Comparison of ENCODE assay signal across 16 mouse cellular contexts in genomic region chr8:90391483-90392074, GRCm38 (mm10). TPM values are rescaled to one million over a fixed set of nuclear protein-coding genes. Genes with fewer than 3 reads are reported as not detected.
DNase-seq lines count a peak whose midpoint lies in the region; TF ChIP-seq lines count a peak whose summit lies in the region.
"Had no signal": no experiment of that assay in that cellular context is flagged by ENCODE, and none has a peak within 500 bp of the region (broad histone marks: within the 10 kb centered on the region; RNA-seq: fewer than 3 reads in every experiment).

No protein-coding gene starts in this region.

- no peak for TF ChIP-seq CTCF in lung, adult 2 months (IDR thresholded peaks at IDR 0.05; ENCODE audit: insufficient read depth, low read length)
- TF ChIP-seq CTCF in liver, adult 2 months (IDR thresholded peaks at IDR 0.05; ENCODE audit: low read depth, low read length): no peak

- H3K4me1 ChIP-seq in lung, adult 2 months (ENCODE audit: control insufficient read depth, insufficient read depth, low read length): no peaks in the 10 kb centered on the region
- H3K4me1 ChIP-seq in liver, adult 2 months (ENCODE audit: control insufficient read depth, insufficient read depth, low read length): peaks cover 6% of the 10 kb centered on the region
- H3K4me1 ChIP-seq: limb, embryonic 12.5 days had no signal

- H3K27me3 ChIP-seq in liver, adult 2 months (ENCODE audit: control insufficient read depth, insufficient read depth, low read length): no peaks in the 10 kb centered on the region
- H3K27me3 ChIP-seq: limb, embryonic 12.5 days had no signal

- TF ChIP-seq POLR2A in lung, adult 2 months (IDR thresholded peaks at IDR 0.05; ENCODE audit: borderline replicate concordance, extremely low read depth, low read depth, low read length): no peak
- TF ChIP-seq POLR2A in liver, adult 2 months (IDR thresholded peaks at IDR 0.05; ENCODE audit: extremely low read depth, insufficient read depth, low read length): no peak

- no peak overlapping the region for H3K4me3 ChIP-seq in lung, adult 2 months (replicated peaks; ENCODE audit: extremely low read depth, low read depth, low read length)
- H3K4me3 ChIP-seq in liver, adult 2 months (ENCODE audit: insufficient read depth, low read depth, low read length): no peak overlapping the region
- H3K4me3 ChIP-seq: forebrain, embryonic 15.5 days; heart, adult 2 months; layer of hippocampus, adult 2 months; left cerebral cortex, adult 2 months; limb, embryonic 12.5 days had no signal

- intact Hi-C loops in heart, postnatal 10 days (cut with DNase I): no loop called here

- H3K36me3 ChIP-seq in liver, adult 2 months (ENCODE audit: control insufficient read depth, insufficient read depth, low read length): no peaks in the 10 kb centered on the region
- H3K36me3 ChIP-seq: forebrain, embryonic 15.5 days; limb, embryonic 12.5 days had no signal

- H3K79me2 ChIP-seq in liver, adult 2 months (ENCODE audit: control insufficient read depth, insufficient read depth, low read length): no peaks in the 10 kb centered on the region

- H3K27ac ChIP-seq in liver, adult 2 months (replicated peaks; ENCODE audit: insufficient read depth, low read depth, low read length): no peak overlapping the region
- H3K27ac ChIP-seq: forebrain, embryonic 15.5 days; heart, adult 2 months; layer of hippocampus, adult 2 months; left cerebral cortex, adult 2 months; limb, embryonic 12.5 days had no signal

- peak; percentile 11 for DNase-seq in lung, adult 2 months
- no peak for DNase-seq in lung, postnatal 4 days
- DNase-seq in liver, adult 2 months (ENCODE audit: extremely low read depth, low read depth, low spot score): peak; percentile 92
- DNase-seq in lung, postnatal 36 days: peak; percentile 35
- no peak for DNase-seq in left cerebral cortex, adult 8-10 months (ENCODE audit: low spot score in 2 of 2)
- DNase-seq in heart, postnatal 10 days: no peak
- no peak for DNase-seq in urinary bladder, adult 2 months (ENCODE audit: low spot score)
- DNase-seq: cerebellum, postnatal 14 days; heart, adult 2 months; kidney, adult 11 months; kidney, postnatal 10 days; midbrain, embryonic 14.5 days had no signal

- 53% methylated on average over 3 of the region's 3 CpGs for WGBS in lung, adult 2 months
- WGBS in liver, adult 2 months: 11% methylated on average over 3 of the region's 3 CpGs

- no peak overlapping the region for H3K9ac ChIP-seq in liver, adult 2 months (ENCODE audit: low read depth, low read length)
- H3K9ac ChIP-seq: forebrain, embryonic 15.5 days; limb, embryonic 12.5 days had no signal

RNA-seq across cellular contexts. Expression of gene Tox3, which starts 43.4 kb away (rescaled TPM):
- 13.8 and 17.3 TPM in 2 replicates for polyA plus RNA-seq in lung, adult 2 months (2012; rRNA removed)
- total RNA-seq in liver, adult 2 months (2014; rRNA removed): not detected in 2 replicates
- 0.07 and 0.10 TPM in 2 replicates for polyA plus RNA-seq in liver, adult 2 months (2012; rRNA removed)
- 10 to 100 TPM; 20.6 to 22.6 (median 21.2) TPM for total RNA-seq in left cerebral cortex, adult 8-10 months (2022)
- total RNA-seq in heart, postnatal 10 days (2021): 10 to 100 TPM in 1 of 2 experiments, 1 to 10 TPM in 1; 8.1 to 13.6 TPM
- 0.43 and 0.57 TPM in 2 replicates for polyA plus RNA-seq in urinary bladder, adult 2 months (2012; rRNA removed)

Comparison
In these comparisons a context has a peak if more than half of its experiments do, and no peak if none do; other contexts are left out.
1. DNase-seq: peak in lung, adult 2 months (single experiment), liver, adult 2 months (single experiment) and lung, postnatal 36 days (single experiment); none in lung, postnatal 4 days (0 of 2), left cerebral cortex, adult 8-10 months (0 of 2), heart, postnatal 10 days (0 of 2) and urinary bladder, adult 2 months (single experiment).